Mouse (Mus musculus) lung, postnatal 0 days (tissue): ENCODE results near the gene Krt39.

Experiments
- CTCF ChIP-seq: IDR thresholded peaks from 2 replicates; pipeline ENCODE4 v1.5.1; 2016; ENCODE audit warnings: antibody characterized with exemption, mild to moderate bottlenecking
- EP300 ChIP-seq: IDR thresholded peaks from 2 replicates; pipeline ENCODE4 v1.6.1; 2016; ENCODE audit warnings: antibody characterized with exemption, mild to moderate bottlenecking, control low read depth

- TF ChIP-seq CTCF (no peak), EP300 (no peak)
These were observed 20.9 kb downstream of the Krt39 start for GRCm38 (mm10) chr11:99500095-99500805.
